ENCODE assay signal across 8 mouse cellular contexts in the genomic region with DNA sequence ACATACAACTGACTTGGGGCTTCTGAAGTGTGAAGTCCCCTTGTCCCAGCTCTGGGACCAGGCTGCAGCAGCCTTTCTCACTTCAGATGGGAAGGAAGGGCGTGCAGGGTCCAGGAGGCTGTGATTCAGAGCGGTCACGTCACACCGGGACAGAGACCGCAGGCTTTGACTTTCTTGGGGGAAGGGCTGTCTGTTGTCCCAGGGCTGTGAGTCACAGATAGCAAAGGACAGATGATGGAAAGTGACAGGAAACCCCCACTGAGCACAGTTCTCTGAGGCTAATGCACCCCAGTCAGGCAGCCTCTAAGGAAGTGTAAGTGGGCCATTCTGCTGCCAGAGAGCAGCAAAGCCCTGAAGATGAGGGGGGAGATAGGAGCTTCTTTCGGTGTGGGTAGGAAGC. TPM values are rescaled to one million over a fixed set of nuclear protein-coding genes. Genes with fewer than 3 reads are reported as not detected.
DNase-seq lines count a peak whose midpoint lies in the region; ATAC-seq lines count a peak whose summit lies in the region.

No protein-coding gene starts in this region.

- H3K27ac ChIP-seq in kidney, embryonic 14.5 days (ENCODE audit: low read depth, low read length): no peak overlapping the region
- H3K27ac ChIP-seq in heart, embryonic 13.5 days (replicated peaks): no peak overlapping the region; the same call in 1 of the 2 replicates
- H3K27ac ChIP-seq in stomach, embryonic 16.5 days (ENCODE audit: low read length): no peak overlapping the region
- no peak overlapping the region for H3K27ac ChIP-seq in forebrain, embryonic 13.5 days

- peak overlapping the region; percentile 36 for H3K4me2 ChIP-seq in kidney, embryonic 14.5 days (replicated peaks; ENCODE audit: low read depth, low read length)
- H3K4me2 ChIP-seq in heart, embryonic 13.5 days: peak overlapping the region; percentile 63
- H3K4me2 ChIP-seq in stomach, embryonic 16.5 days (ENCODE audit: low read depth, low read length): peak overlapping the region; percentile 25
- no peak overlapping the region for H3K4me2 ChIP-seq in forebrain, embryonic 13.5 days

- 10% methylated on average over 6 of the region's 6 CpGs for WGBS in kidney, embryonic 14.5 days
- under 1% methylated on average over 6 of the region's 6 CpGs for WGBS in heart, embryonic 13.5 days
- 11% methylated on average over 6 of the region's 6 CpGs for WGBS in stomach, embryonic 16.5 days
- 21% methylated on average over 6 of the region's 6 CpGs for WGBS in forebrain, embryonic 13.5 days

- H3K27me3 ChIP-seq in kidney, embryonic 14.5 days (ENCODE audit: control insufficient read depth, insufficient read depth, low read length): no peaks in the 10 kb centered on the region
- H3K27me3 ChIP-seq in heart, embryonic 13.5 days (replicated peaks): no peaks in the 10 kb centered on the region; the same call in 1 of the 2 replicates
- H3K27me3 ChIP-seq in stomach, embryonic 16.5 days (ENCODE audit: control insufficient read depth, insufficient read depth, low read length): no peaks in the 10 kb centered on the region
- H3K27me3 ChIP-seq in forebrain, embryonic 13.5 days: peaks cover 89% of the 10 kb centered on the region

- no peak overlapping the region; the same call in 1 of the 2 replicates for H3K4me3 ChIP-seq in kidney, embryonic 14.5 days (ENCODE audit: low read length)
- peak overlapping the region; percentile 35 for H3K4me3 ChIP-seq in heart, embryonic 13.5 days
- H3K4me3 ChIP-seq in stomach, embryonic 16.5 days (replicated peaks; ENCODE audit: low read length): peak overlapping the region; percentile 19
- H3K4me3 ChIP-seq in forebrain, embryonic 13.5 days: no peak overlapping the region

- DNase-seq in kidney, adult 8-10 months: no peak
- peak; percentile 64 for DNase-seq in adrenal gland, postnatal 25 days
- peak; percentile 45 for DNase-seq in kidney, postnatal 10 days

- H3K9ac ChIP-seq in kidney, embryonic 14.5 days (ENCODE audit: low read depth, low read length): no peak overlapping the region
- H3K9ac ChIP-seq in heart, embryonic 13.5 days: peak overlapping the region; percentile 51
- H3K9ac ChIP-seq in stomach, embryonic 16.5 days (ENCODE audit: low read length): 0 out of 2 replicates have a peak overlapping the region, but pooled peaks have one; percentile 10
- H3K9ac ChIP-seq in forebrain, embryonic 13.5 days: no peak overlapping the region

- no peak for ATAC-seq in kidney, embryonic 14.5 days (ENCODE audit: low FRiP score, low TSS enrichment)
- ATAC-seq in heart, embryonic 13.5 days (ENCODE audit: extremely low read depth, insufficient number of reproducible peaks, low FRiP score, low TSS enrichment): peak; percentile 46; the same call in 1 of the 2 replicates
- peak; percentile 74; the same call in 1 of the 2 replicates for ATAC-seq in megakaryocyte-erythroid progenitor cell, adult 5-6 weeks (replicated peaks; ENCODE audit: low FRiP score, low TSS enrichment, poor library complexity, severe bottlenecking)
- peak; percentile 25; the same call in 1 of the 2 replicates for ATAC-seq in stomach, embryonic 16.5 days (ENCODE audit: insufficient read depth, low FRiP score)
- ATAC-seq in forebrain, embryonic 13.5 days: no peak

- H3K9me3 ChIP-seq in kidney, embryonic 14.5 days (ENCODE audit: control insufficient read depth, low read length): no peaks in the 10 kb centered on the region
- H3K9me3 ChIP-seq in heart, embryonic 13.5 days: no peaks in the 10 kb centered on the region
- H3K9me3 ChIP-seq in stomach, embryonic 16.5 days (replicated peaks; ENCODE audit: control insufficient read depth, low read length): no peaks in the 10 kb centered on the region
- no peaks in the 10 kb centered on the region for H3K9me3 ChIP-seq in forebrain, embryonic 13.5 days (replicated peaks)

- 0 out of 2 replicates have a peak, but pooled peaks cover 5% of the 10 kb centered on the region for H3K4me1 ChIP-seq in kidney, embryonic 14.5 days (ENCODE audit: control insufficient read depth, insufficient read depth, low read length)
- peaks cover 13% of the 10 kb centered on the region for H3K4me1 ChIP-seq in heart, embryonic 13.5 days
- no peaks in the 10 kb centered on the region for H3K4me1 ChIP-seq in stomach, embryonic 16.5 days (ENCODE audit: control insufficient read depth, insufficient read depth, low read length)
- peaks cover 20% of the 10 kb centered on the region for H3K4me1 ChIP-seq in forebrain, embryonic 13.5 days

- H3K36me3 ChIP-seq in kidney, embryonic 14.5 days (ENCODE audit: control insufficient read depth, insufficient read depth, low read length): no peaks in the 10 kb centered on the region
- no peaks in the 10 kb centered on the region for H3K36me3 ChIP-seq in heart, embryonic 13.5 days
- H3K36me3 ChIP-seq in stomach, embryonic 16.5 days (ENCODE audit: control insufficient read depth, insufficient read depth, low read length): no peaks in the 10 kb centered on the region
- H3K36me3 ChIP-seq in forebrain, embryonic 13.5 days (ENCODE audit: poor library complexity, severe bottlenecking): no peaks in the 10 kb centered on the region

RNA-seq across cellular contexts. Expression of gene Tmem260, which starts 23.9 kb away (rescaled TPM):
- polyA plus RNA-seq in kidney, embryonic 14.5 days (2014; fragmentation: Nextera tagmentation; extraction: Ambion mirVana): 14.2 and 23.6 TPM in 2 replicates
- 36.4 and 37.6 TPM in 2 replicates for total RNA-seq in adrenal gland, postnatal 25 days (2021)
- polyA plus RNA-seq in heart, embryonic 13.5 days (2015; fragmentation: Nextera tagmentation; extraction: Ambion mirVana): 11.7 and 12.2 TPM in 2 replicates
- 19.7 and 20.7 TPM in 2 replicates for total RNA-seq in megakaryocyte-erythroid progenitor cell, adult 5-6 weeks (2014; fragmentation: Nextera tagmentation)
- total RNA-seq in megakaryocyte-erythroid progenitor cell, adult 5-6 weeks (2017): 15.7 and 18.5 TPM in 2 replicates
- polyA plus RNA-seq in stomach, embryonic 16.5 days (2015; fragmentation: Nextera tagmentation; extraction: Ambion mirVana): 18.9 and 19.3 TPM in 2 replicates
- 16.5 and 18.4 TPM in 2 replicates for polyA plus RNA-seq in forebrain, embryonic 13.5 days (2015; fragmentation: Nextera tagmentation; extraction: Ambion mirVana)

Comparison
In these comparisons a context has a peak if more than half of its experiments do, and no peak if none do; other contexts are left out.
1. DNase-seq: peak in adrenal gland, postnatal 25 days (single experiment) and kidney, postnatal 10 days (single experiment); none in kidney, adult 8-10 months (0 of 2).
2. ATAC-seq: peak in heart, embryonic 13.5 days (single experiment), megakaryocyte-erythroid progenitor cell, adult 5-6 weeks (single experiment) and stomach, embryonic 16.5 days (single experiment); none in kidney, embryonic 14.5 days (single experiment) and forebrain, embryonic 13.5 days (single experiment).
3. H3K4me3 ChIP-seq: peak in heart, embryonic 13.5 days (single experiment) and stomach, embryonic 16.5 days (single experiment); none in kidney, embryonic 14.5 days (single experiment) and forebrain, embryonic 13.5 days (single experiment).
4. H3K9ac ChIP-seq: peak in heart, embryonic 13.5 days (single experiment) and stomach, embryonic 16.5 days (single experiment); none in kidney, embryonic 14.5 days (single experiment) and forebrain, embryonic 13.5 days (single experiment).